Mouse (Mus musculus) central nervous system, embryonic 11.5 days (tissue): ENCODE data around the gene Taf6. TPM values are rescaled to one million over a fixed set of nuclear protein-coding genes. Genes with fewer than 3 reads are reported as not detected.

Experiments
- polyA plus RNA-seq: library from polyadenylated mRNA; depleted of rRNA; stranded (reverse); fragments of >200 nt; gene quantifications from 2 replicates; pipeline ENCODE4 v1.2.3, GENCODE M21; 2012; rRNA removed

The Taf6 gene
- 79.7 and 99.7 TPM in 2 replicates for polyA plus RNA-seq

GRCm38 (mm10) chr5:138186950-138187638 is at the start of gene Taf6, which contains the start of gene Cnpy4:
TSS of gene Taf6 (minus strand) at chr5:138187451.
TSS of gene Cnpy4 (plus strand) at chr5:138187485.

GRCm38 (mm10) chr5:138225700-138226099 is 38.4 kb upstream of the Taf6 start, which contains the start of gene Nxpe5:
TSS of gene Nxpe5 (plus strand) at chr5:138225898.

GRCm38 (mm10) chr5:138193771-138194727 is 6.8 kb upstream of the Taf6 start, which contains the start of gene Mblac1:
TSS of gene Mblac1 (plus strand) at chr5:138194314.

DNA sequence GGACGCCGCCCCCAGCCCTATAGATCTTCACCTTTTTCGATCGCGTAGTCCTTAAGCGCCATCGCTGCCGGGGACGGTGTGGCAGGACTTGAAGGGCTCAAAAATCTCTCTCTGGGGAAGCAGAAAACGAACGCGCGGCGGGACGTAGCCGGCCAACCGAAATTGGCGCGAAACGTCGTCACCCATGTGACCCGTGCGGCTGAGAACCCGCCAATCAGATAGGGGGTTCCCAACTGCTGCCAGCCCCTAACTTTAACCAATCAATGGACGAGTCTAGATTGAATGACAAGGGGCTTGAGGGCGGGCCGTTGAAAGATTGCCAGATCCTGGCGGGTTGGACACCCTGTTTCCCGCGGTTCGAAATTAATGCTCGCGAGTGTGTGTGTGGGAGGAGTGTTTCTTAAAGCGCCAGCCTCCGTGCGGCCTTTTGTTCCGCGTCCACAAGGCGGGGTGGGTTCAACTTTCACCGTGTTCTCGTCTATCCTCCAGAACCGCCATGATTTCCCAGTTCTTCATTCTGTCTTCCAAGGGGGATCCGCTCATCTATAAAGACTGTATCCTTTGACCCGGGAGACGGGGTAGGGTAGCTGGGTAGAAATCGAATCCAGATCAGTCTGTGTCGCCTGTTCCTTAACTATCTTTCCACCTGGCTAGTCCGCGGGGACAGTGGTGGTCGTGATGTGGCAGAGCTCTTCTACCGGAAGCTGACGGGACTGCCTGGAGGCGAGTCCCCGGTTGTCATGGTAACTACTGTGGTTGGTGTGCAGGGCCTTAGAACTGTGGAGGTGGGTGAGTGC is 15.4 kb downstream of the Taf6 start, which contains the start of the genes Ap4m1 and Mcm7:
Gene Ap4m1, plus strand, starts transcription at position 308 of the 797 bp plus-strand sequence.
Gene Mcm7, minus strand, starts transcription at position 728 of the 797 bp plus-strand sequence.

GRCm38 (mm10) chr5:138160842-138161665 is 26.2 kb downstream of the Taf6 start, which contains the start of gene Cops6:
TSS of gene Cops6 (plus strand) at chr5:138161071.

GRCm38 (mm10) chr5:138155443-138155976 is 31.7 kb downstream of the Taf6 start, which contains the start of gene Zfp113:
TSS of gene Zfp113 (minus strand) at chr5:138155744.

Other genes starting within 250 kb of the Taf6 start
- gene Gjc3, start 224.4 kb downstream of the Taf6 start, polyA plus RNA-seq, result 0.10 and 0.37 TPM in 2 replicates
- gene Azgp1, start 205.9 kb downstream of the Taf6 start, polyA plus RNA-seq, result not detected in 2 replicates
- not detected in 2 replicates for gene Smok3a, start 166.2 kb downstream of the Taf6 start, polyA plus RNA-seq
- not detected in 2 replicates for gene Smok3b, start 166.0 kb downstream of the Taf6 start, polyA plus RNA-seq
- gene Smok3c, start 134.3 kb downstream of the Taf6 start, polyA plus RNA-seq, result not detected in 2 replicates
- 16.0 and 21.4 TPM in 2 replicates for gene Zkscan1, start 102.4 kb downstream of the Taf6 start, polyA plus RNA-seq
- gene Zscan21, start 70.5 kb downstream of the Taf6 start, polyA plus RNA-seq, result 60.7 and 72.1 TPM in 2 replicates
- gene Zfp113, start 31.7 kb downstream of the Taf6 start, polyA plus RNA-seq, result 15.0 and 20.4 TPM in 2 replicates
- gene Cops6, start 26.4 kb downstream of the Taf6 start, polyA plus RNA-seq, result 98.2 and 167 TPM in 2 replicates
- 50.7 and 67.8 TPM in 2 replicates for gene Ap4m1, start 15.4 kb downstream of the Taf6 start, polyA plus RNA-seq
- gene Mcm7, start 15.0 kb downstream of the Taf6 start, polyA plus RNA-seq, result 257 and 285 TPM in 2 replicates
- gene Cnpy4, start within 50 bp of the Taf6 start, polyA plus RNA-seq, result 53.3 and 94.0 TPM in 2 replicates
- gene Mblac1, start 6.9 kb upstream of the Taf6 start, polyA plus RNA-seq, result 7.2 and 12.9 TPM in 2 replicates
- gene Nxpe5, start 38.4 kb upstream of the Taf6 start, polyA plus RNA-seq, result not detected in 2 replicates
- 73.2 and 79.4 TPM in 2 replicates for gene Lamtor4, start 68.0 kb upstream of the Taf6 start, polyA plus RNA-seq
- 72.1 and 73.9 TPM in 2 replicates for gene BC037034, start 76.6 kb upstream of the Taf6 start, polyA plus RNA-seq
- 1.7 and 2.7 TPM in 2 replicates for gene Gal3st4, start 85.4 kb upstream of the Taf6 start, polyA plus RNA-seq
- 0.26 and 0.72 TPM in 2 replicates for gene Gm43720, start 92.5 kb upstream of the Taf6 start, polyA plus RNA-seq
- gene Gpc2, start 92.6 kb upstream of the Taf6 start, polyA plus RNA-seq, result 304 and 321 TPM in 2 replicates
- 6.9 and 11.9 TPM in 2 replicates for gene Stag3, start 92.8 kb upstream of the Taf6 start, polyA plus RNA-seq
- 0.08 and 0.09 TPM in 2 replicates for gene Pvrig, start 154.5 kb upstream of the Taf6 start, polyA plus RNA-seq